Mouse (Mus musculus) embryo, embryonic 10.5 days (tissue): Measurements from ENCODE around the gene Gdpd1.
"Not testable (repeated sequence)": the region's sequence is repeated elsewhere in the genome, so short reads cannot be mapped to it uniquely, and the experiment has no call there.

Source experiments
- DNase-seq: peaks from one replicate; pipeline ENCODE4 v3.0.0-alpha.2; 2015; ENCODE audit warnings: low spot score

Gdpd1 gene

GRCm38 (mm10) chr11:87026096-87026875 is 47.6 kb downstream of the Gdpd1 start:
- DNase-seq = no peak

DNA sequence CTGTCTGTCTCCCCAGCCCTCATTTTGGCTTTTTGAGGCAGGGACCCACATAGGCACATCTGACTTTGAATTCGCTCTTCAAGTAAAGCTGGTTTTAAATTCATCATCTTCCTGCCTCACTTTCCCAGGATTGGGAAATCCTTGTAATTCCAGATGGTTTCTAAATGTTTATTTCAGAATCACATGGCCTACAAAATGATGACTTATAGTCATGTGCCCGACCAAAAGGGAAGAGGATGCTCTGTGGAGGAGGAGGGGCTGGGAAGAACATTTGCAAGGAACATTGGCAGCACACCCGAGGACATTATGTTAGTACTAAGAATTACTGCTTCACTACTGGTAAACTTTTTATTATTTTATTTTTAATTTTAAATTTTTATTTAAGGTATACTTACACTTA is 48.5 kb downstream of the Gdpd1 start:
- DNase-seq = no peak

- DNase-seq = not testable (repeated sequence)
Measured at GRCm38 (mm10) chr11:87023240-87023639, 50.6 kb downstream of the Gdpd1 start.

DNA sequence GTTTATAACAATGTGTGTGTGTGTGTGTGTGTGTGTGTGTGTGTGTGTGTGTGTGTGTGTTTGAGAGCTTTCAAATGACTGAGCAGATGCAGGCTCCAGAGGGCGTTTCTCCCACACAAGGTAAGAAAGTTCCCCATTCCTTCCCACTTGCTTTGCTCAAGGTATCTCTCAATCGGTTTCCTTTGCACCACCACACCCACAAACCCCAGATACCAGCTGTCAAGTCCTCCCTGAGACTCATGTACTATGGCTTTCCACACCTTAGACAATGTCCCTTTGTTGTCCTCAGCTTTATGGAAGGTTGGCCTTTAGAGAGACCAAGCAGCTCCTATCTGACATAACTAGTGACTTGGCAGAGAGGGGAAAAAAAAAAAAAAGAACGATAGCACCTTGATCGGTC is 51.1 kb downstream of the Gdpd1 start:
- DNase-seq = no peak

GRCm38 (mm10) chr11:87021551-87021950 is 52.3 kb downstream of the Gdpd1 start:
- DNase-seq = no peak

- no peak for DNase-seq
Measured at GRCm38 (mm10) chr11:87020449-87020848, 53.4 kb downstream of the Gdpd1 start.

- no peak for DNase-seq
Measured at GRCm38 (mm10) chr11:87019431-87019830, 54.4 kb downstream of the Gdpd1 start.

DNA sequence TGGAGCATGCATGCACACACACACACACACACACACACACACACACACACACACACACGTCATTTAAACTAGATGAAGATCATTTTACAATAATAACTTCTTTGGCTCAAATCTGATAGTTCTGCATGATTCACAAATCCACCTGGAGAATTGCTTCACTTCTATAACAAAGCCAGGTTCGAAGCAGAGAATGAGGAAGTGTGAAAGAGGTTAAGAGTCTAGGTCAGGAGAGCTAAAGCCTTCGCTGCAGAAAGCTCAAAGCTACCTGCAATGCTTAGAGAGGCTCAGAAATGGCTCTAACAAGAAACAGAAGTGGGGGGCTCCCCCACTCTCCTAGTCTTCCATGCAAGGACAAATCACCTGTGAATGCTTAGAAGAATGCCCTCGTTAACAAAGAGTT is 55.8 kb downstream of the Gdpd1 start:
- no peak for DNase-seq

DNA sequence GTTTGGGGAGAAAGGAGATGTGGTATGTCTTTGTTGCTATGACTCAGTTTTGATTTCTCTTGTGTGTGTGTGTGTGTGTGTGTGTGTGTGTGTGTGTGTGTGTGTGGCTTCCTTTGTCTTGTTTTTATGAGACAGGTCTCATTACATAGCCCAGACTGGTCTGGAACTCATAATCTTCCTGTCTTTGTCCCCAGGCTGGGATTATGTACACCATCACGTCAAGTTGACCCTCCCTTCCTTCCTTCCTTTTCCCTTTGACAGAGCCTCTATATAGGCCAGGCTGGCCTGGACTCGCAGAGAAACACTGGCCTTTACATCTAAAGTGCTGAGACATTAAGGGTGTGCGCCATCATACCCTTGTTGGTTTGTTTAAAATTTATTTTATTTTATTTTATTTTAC is 58.2 kb downstream of the Gdpd1 start:
- no peak for DNase-seq

GRCm38 (mm10) chr11:87010476-87010875 is 63.4 kb downstream of the Gdpd1 start:
- peak; percentile 92 for DNase-seq

- peak; percentile 39 for DNase-seq
Measured at GRCm38 (mm10) chr11:87007371-87007770, 66.5 kb downstream of the Gdpd1 start.

GRCm38 (mm10) chr11:87004960-87005755 is 68.7 kb downstream of the Gdpd1 start:
- no peak for DNase-seq

GRCm38 (mm10) chr11:87002078-87002829 is 71.6 kb downstream of the Gdpd1 start:
- no peak for DNase-seq

DNA sequence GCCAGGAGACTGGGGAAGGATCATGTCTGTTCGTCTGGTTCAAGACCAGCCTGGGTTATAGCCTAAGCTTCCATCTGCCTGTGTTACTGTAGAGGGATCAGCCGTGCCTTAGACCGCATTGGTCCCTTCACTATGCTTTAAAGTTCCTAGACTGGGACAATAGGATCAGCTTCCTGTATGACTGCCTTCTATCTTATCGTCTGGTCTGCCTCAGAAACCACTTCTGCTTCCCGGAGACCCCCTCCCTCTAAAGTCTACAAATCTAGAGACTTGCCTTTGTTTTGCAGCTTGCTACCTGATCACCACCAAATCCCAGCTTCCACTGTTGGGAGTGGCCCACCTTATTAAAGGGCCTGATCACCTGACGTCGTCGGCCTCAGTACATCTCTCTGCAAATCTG is 72.6 kb downstream of the Gdpd1 start:
- no peak for DNase-seq

GRCm38 (mm10) chr11:86996266-86996665 is 77.6 kb downstream of the Gdpd1 start:
- DNase-seq = no peak

- DNase-seq = peak; percentile 75
Measured at GRCm38 (mm10) chr11:86995625-86996221, 78.1 kb downstream of the Gdpd1 start.

DNA sequence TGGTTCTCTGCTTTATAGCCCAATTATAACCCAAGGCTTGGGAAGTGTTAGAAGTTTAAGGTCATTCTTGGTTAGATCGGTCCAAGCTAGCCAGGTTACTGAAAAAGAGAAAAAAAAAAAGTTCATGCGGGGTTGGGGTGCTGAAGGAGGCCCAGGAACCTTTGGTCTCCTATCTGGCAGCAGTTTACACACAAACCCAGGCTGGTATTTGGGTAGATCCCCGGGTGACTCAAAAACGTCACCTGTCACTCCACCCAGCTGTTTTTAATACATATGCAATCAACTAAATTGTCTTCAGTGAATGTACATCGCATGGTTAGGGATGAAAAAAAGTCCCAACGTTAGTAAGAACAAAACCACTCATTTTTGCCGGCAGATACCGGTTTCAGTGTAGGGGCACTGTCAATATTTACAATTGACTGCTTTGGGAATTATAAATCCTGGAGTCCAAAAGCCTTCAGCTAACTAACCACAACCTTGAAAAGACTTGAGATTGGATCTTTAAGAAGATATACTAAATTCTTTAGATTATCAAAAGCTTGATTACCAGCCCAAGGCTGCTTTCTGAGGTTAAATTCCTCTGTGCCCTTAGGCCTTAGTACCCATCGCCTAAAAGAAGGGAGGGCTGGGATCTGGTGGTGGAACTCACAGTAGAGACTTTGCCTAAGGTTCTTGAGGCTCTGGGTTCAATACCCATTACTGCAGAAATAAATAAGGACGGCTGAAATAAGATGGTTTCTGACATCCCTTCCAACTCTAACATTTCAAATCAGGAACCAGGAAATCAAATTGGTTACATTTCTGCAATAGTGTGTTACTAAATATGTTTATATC is 78.9 kb downstream of the Gdpd1 start:
- DNase-seq = no peak

- DNase-seq = no peak
Measured at GRCm38 (mm10) chr11:86994330-86994729, 79.5 kb downstream of the Gdpd1 start.

DNA sequence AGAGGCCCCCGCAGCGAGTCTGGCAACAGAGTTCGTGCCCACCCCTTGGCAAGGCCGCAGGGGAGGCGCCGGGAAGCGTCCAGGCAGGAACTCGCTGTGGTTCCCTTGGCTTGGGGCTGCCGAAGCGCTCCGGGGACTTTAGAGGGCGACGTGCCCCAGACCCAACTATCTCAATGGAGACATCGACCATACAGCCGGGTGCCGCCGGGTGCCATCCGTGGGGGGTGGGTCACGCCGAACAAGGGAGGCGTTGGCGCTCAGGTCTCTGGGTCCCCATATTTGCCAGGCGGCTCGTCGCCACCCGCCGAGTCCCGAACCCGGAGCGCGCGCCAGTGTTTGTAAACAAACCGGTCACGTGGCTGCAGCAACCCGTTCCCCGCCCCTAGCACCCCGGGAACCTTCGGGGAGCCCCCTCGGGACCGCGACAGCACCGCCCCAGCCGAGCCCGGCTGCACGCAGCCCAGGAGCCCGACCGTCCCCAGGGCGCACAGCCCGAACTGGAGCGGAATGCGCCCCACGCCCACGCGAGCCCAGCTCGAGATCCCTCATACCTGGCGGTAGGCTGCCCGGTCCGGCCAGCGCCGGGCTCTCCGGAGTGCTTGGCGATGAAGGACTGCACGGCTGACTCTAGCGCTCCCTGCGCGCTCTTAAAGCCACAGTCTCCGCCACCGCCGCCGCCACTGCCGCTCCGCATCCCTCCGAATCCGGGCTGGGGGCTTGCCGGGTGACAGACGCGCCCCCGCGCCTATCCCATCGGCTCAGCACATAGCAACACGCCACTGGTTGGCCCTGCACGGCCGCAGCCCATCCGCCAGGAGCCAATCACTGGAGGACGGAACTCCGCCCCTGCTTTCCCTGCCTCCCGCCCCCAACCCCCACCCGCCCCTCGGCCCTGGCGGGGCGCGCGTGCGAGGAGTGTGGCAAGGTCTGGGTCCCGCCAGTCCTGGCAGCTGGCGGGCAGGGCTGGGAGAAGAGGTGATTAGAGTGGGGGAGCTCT is 80.5 kb downstream of the Gdpd1 start, which contains the start of gene Ypel2:
TSS of gene Ypel2 (minus strand) at position 667 of the 997 bp plus-strand sequence.
- DNase-seq = peak; percentile 96

- DNase-seq = no peak
Measured at GRCm38 (mm10) chr11:86992461-86992988, 81.3 kb downstream of the Gdpd1 start.
